Mouse (Mus musculus) gastrocnemius, postnatal 36 days (tissue): Measurements from ENCODE around the gene Cops7a. TPM values are rescaled to one million over a fixed set of nuclear protein-coding genes. Genes with fewer than 3 reads are reported as not detected.

Experiments
- DNase-seq, 2 experiments: peaks; one replicate each; pipeline ENCODE4 v3.0.0; 2022
- intact Hi-C: fragments of 180-260 bp; cut with DNase I; formaldehyde crosslinking; loops from one replicate; pipeline ENCODE4 v1.15.1; 2025
- total RNA-seq, 2 experiments: library from RNA; stranded (reverse); gene quantifications; 2 replicates each; pipeline ENCODE4 v1.2.3; 2021

Gene Cops7a
- total RNA-seq, 2 experiments from 2014 or later: 98.3 to 107 TPM

DNA sequence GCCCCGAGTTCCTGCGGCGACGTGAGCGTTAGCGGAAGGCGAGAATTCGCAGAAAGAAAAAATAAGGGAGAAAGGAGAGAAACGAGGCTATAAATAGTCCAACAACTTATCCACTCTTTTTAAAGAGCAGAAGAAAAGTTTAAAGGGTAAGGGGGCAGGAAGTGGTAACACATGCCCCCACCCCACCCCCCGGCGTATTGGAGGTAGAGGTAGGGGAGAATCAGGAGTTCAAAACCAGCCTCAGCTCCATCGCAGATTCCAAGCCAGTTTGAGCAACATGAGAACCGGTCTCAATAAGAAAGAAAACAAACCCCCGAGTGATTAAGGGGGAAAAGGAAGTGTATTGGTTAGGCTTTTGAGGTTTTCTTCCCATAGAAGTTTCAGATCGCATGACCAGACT is 409 bp upstream of the Cops7a start:
- intact Hi-C loops: loop anchor here (2.0 kb wide), 1 partner anchor 63 kb away; no protein-coding TSS in a partner anchor

DNA sequence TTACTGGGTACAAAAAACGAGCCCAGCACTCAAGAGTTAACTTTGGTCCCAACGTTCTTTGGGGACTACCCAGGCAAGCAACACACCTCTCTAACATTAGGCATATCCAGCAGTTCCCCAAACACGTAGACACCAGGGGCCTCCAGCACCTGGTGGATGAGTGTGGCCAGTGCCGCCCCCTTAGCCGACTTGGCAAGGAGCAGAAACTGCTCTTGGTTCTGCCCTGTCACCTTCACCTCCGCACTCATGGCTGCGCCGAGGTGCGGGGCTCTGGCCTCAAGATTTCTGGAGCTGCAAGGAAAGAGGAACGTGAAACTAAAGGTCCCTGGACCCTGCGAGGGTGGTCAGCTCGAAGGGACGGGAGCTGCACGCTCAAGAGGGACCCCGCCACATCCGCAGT is 700 bp downstream of the Cops7a start:
- no peak for DNase-seq
- intact Hi-C loops: loop anchor here (2.0 kb wide), 1 partner anchor 62 kb away; no protein-coding TSS in a partner anchor

More for the DNA sequence above, 409 bp upstream of the Cops7a start:
- no peak for DNase-seq

DNA sequence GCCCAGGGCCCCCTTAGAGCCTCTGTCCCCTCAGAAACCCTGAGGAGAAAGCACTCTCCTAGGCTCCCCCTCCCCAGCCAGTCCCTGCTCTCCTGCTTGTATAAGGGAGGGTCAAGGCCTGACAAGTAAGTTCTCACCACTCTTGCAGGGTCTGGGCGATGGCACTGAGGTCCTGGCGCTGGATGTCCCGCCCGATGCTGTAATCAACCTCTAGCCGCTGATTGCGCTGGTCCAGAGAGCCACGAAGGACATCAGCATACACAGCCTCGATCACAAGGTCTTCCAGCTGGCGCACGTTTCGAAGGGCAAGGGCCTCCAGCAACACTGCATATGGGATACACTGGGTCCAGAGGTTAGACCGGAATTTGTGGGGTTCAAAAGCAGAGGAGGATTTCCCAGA is 4.3 kb downstream of the Cops7a start:
- intact Hi-C loops: no loop called here
- DNase-seq: no peak

DNA sequence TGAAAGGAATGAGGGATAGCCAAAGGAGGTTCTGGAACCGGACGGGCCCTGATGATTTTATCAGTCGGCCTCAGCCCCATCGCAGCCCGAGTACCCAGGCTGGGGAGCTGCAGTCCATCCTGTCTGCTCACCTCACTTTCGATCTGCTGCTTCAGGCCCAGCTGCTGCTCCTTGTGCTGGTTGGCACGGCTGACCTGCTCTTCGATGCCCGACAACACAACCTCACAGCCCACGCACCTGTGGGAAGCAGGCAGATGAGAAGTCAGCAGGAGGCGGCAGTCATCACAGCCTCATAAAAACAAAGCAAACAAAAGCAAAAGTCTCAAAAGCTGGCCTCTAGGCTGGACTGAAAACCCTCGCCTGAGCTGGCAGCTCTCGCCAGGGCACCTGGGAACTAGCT is 5.4 kb downstream of the Cops7a start:
- intact Hi-C loops: loop anchor here (2.0 kb wide), 1 partner anchor 15 kb away; no protein-coding TSS in a partner anchor
- no peak for DNase-seq

DNA sequence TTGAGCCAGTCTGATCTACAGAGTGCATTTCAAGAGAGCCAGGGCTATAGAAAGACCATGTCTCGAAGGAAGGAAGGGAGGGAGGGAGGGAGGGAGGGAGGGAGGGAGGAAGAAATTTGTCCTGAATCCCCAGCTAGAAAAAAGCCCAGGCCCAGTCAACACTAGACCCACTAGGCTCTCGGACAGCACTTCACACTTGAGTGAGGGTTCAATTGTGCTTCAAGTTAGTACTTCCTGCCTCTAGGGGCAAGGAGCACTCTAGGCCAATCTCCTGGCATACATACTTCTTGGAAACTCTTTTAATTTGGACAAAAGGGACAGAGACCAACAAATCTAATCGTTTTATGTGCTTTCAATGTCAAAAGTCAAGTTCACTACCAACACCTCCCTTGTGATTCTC is 7.2 kb downstream of the Cops7a start:
- no peak for DNase-seq
- intact Hi-C loops: loop anchor here (2.0 kb wide), 1 partner anchor 13 kb away; no protein-coding TSS in a partner anchor

DNA sequence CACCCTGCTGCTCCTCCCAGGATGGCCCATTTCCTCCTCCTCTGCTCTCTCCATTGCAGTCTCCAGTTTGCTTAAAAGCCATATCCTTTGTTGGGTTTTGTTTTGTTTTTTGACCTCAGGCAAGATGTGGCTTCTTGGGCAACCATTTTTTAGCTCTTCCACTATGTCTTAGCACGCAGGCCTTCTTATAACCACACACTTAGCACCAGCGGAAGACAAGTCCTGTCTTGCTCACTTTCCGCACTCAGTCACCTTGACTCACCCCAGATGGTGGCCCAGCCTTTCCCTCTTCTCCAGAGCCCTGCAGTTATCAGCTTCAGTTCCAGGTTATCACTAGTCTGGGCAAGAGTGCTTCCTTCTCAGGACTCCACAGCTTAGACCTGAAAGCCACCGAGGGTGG is 10.1 kb downstream of the Cops7a start:
- intact Hi-C loops: no loop called here
- DNase-seq: no peak

DNA sequence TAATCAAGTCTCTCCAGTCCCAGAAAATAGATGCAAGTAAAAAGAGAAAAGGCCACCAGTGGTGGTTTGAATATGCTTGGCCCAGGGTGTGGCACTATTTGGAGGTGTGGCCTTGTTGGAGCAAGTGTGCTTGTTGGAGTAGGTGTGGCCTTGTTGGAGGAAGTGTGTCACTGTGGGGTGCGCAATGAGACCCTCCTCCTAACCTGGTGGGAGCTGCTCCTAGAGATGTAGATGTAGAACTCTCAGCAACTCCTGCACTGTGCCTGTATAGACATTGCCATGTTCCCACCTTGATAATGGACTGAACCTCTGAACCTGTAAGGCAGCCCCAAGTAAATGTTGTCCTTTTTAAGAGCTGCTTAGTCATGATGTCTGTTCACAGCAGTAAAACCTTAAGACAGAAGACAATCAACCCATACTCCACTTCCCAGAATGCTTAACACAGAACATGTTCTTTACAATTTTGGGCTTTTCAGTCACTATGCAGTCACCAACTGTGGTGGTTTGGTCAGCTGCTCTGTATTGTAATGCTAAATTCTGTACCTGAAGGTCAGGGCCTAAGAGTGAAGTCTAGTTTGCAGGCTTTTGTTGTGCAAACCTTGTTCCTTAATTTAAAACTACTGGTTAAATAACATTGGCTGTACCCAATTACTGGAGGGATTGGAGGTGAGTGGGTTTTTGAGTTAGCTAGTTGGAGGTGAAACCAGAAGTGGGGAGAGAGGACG is 11.2 kb downstream of the Cops7a start:
- intact Hi-C loops: no loop called here
- DNase-seq: no peak

DNA sequence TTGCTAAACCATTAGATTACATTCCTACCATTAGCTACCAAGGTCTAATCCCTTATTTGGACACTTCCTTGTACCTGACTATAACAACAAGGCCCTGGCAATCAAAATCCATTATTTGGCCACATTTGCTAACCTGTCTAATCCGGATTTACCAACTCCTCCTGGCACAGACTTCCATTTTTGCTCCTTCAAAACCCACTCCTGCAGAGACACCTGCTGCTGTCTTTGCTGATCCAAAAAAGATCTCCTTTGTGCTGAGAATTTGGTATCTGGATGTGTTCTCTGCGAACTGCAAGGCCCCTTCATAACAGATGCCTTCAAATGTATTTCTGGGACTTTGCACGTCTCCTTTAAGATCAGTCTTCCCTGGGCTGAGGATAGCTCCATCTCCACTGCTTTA is 21.8 kb downstream of the Cops7a start:
- intact Hi-C loops: no loop called here
- DNase-seq: no peak

DNA sequence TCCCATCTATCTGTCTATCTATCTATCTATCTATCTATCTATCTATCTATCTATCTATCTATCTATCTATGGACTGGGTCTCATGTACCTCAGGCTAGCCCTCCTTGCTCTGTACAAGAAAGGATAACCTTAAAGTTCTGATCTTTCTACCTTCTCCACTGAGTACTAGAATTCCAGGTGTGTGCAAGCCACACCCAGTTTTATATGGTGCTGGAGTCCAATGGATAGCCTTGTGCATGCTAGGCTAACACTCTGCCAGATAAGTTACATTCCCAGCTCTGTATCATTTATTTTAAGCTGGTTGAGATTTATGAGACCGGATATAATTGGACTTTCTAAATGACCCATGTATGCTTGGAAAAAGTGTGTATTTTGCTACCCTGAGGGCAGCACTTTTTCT is 23.7 kb downstream of the Cops7a start:
- no peak for DNase-seq
- intact Hi-C loops: no loop called here

DNA sequence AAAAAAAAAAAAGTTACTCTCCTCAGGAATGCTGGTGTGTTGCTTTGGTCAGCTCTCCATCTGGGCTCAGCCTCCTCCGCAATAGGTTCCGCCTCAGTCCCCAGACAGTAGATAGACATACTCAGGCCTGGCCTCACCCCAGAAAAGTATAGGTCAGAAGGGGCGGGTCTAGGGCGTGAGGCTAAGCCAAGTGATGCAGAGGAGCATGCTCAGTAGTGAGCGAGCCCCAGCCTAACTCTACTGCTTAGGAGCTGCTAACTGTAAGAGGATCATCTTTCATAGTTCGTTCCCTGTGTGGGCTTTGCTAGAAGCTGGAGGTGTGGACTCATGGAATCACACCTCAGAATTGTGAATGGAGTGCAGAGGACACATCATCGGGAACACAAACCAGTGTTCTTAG is 26.8 kb downstream of the Cops7a start:
- DNase-seq: no peak
- intact Hi-C loops: no loop called here

DNA sequence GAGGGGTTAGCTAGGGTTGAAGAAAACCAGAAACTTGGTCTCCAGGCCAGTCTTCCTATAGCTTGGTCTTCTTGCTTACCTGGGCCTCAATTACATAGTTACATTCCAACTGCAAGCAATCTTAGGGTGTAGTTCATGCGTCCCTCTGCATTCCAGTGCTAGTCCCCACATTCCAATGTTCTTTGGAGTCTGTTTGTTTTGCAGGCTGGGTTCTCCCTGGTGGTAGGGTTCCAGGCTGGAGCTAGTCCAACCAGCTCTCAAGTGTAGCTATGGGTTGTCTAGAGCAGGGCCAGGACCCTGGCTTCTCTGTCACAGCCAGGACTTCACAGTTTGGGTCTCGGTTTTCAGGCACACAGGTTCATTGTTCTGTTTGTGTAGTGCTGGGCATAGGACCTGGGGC is 27.8 kb downstream of the Cops7a start:
- no peak for DNase-seq
- intact Hi-C loops: no loop called here

DNA sequence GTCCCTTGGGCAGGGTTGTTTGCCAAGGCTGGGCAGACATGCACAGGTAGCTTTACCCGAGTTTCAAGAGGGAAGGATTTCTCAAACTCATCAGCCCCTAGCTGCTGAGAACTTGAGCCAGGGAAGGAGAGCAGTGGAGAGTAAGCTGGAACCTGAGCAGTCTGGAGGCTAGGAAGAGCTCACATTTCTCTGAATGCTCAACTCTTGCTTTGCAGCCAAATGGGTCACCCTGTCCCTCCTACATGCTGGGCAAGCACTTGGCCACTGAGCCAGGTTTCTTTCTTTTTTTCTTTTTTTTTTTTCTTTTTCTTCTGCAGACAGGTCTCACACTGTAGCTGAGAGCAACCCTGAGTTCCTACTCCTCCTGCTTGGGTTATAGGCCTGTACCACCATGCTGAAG is 28.7 kb downstream of the Cops7a start:
- intact Hi-C loops: no loop called here

DNA sequence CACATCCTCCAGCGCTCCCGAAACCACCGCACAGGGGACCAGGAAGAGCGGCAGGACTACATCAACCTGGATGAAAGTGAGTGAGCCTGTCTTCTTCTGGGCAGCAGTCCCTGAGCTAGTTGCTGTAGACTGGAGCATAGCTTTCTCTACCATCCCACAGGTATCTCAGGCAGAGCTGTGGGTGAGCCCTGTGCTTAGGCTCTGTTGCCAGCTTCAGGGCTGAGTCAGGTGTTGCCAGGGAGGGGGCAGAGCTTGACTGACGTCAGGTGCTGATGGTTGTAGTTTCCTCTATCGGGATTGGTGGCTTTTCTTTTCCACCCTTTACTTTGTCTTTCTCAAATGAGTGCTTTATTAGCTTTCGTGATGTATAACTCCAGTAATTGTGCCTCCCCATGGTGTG is 30.7 kb downstream of the Cops7a start:
- no peak for DNase-seq
- intact Hi-C loops: no loop called here

More for the DNA sequence above, 28.7 kb downstream of the Cops7a start:
- no peak for DNase-seq

DNA sequence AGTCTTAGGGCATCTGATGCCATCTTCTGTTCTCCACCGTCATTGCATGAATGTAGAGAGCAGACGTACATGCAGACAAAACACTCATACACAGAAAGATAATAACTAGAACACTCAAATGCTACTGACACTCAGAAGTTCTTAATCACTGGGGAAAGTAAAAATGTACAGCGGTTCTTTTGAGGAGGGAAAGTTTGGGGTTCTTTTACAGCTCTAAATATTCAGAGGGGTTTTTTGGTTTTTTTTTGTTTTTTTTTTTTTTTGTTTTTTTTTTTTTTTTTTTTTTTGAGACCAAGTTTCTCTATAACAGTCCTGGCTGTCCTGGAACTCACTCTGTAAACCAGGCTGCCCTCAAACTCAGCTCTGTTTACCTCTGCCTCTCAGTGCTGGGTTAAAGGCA is 32.2 kb downstream of the Cops7a start:
- intact Hi-C loops: no loop called here
- no peak for DNase-seq

DNA sequence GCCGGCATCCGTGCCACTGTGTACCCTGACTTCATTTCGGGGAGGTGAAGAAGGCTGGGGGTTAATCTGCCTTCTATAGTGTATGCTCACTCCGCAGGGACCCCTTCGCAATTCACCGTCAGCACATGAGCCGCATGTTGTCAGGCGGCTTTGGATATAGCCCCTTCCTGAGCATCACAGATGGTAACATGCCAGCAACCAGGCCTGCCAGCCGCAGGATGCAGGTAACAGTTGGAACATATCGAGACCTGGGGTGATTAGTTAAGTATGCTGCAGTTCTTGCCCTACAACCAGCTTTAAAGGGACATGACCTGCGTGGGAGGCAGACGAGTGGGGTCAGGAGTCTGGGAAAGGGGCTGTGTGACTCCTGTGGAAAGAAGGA is 33.0 kb downstream of the Cops7a start:
- intact Hi-C loops: no loop called here
- DNase-seq: no peak

DNA sequence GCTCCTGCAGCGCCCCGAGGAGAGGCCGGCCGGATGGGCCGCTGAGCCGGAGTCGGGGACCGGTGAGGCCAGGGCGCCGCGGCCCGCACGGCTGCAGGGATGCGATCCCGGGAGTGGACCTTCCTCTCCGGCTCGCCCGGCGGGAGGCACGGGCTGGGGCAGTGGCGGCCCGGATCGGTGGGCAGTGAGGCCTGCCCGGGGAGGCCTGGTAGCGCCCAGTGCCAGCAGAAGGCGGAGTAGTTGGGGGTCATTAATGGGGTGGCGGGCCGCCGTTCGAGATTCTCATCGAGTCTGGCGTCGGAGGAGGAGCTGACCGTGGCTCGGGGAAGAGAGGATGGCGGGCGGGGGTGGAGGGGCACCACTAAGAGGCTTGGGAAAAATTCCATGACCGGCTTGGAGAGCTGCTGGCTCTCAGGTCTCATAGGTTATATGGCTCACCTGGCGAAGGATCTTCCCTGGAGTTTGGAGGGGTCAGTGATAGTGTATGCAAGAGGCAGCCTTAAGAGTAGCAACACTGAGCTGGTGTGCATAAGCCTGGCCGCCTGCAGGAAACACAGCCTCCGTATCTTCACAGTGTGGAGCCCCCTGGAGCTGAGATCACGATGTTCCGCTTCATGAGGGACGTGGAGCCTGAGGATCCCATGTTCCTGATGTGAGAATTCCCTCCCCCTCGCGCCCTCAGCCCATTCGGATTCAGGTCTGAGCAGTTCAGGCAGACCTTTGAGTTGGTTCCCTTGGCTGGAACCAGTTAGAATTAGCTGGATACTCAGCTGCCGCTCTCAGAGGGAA is 33.6 kb downstream of the Cops7a start:
- no peak for DNase-seq
- intact Hi-C loops: no loop called here

DNA sequence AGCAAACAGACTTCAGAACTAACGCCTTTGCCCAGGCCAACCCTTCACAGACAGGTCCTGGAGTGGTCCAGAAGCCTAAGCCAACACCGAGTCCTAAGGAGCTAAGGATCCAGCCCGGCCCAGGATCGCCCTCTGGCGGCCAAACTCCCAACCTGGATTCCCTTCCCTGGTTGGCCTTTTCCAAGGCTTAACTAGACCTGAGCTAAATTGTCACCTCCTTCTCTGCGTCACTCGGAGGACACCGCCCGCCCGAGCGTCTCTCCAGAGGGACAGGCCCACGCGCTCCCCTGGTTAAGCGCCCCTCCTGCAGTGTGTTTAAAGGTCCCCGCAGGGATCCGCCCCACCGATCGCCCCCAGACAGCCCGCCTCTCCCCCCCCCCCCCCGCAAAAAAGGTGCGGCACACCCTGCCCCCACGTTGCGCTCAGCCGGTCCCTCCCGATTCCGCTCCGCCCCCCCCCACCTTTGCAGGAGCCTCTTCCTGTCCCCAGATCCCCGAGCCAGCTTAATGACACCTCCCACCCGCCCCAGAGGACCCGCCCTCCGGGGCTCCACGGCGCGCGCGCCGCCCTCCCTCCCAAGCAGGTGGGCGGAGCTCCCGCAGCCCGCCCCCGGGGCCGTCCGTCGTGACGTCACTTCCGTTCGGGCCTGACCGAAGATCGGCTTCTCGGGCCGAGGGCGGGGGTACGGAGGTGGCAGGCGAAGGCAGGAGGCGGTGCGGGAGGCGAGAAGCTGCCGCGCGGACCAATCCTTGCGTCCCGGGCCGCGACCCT is 34.4 kb downstream of the Cops7a start, which contains the start of gene Mlf2:
Mlf2 (plus strand) TSS at position 633 of the 771 bp plus-strand sequence.
- intact Hi-C loops: loop anchor here (1.0 kb wide), 2 partner anchors 14 to 27 kb away; no protein-coding TSS in a partner anchor
- peak; percentile 99 to 100 for DNase-seq

DNA sequence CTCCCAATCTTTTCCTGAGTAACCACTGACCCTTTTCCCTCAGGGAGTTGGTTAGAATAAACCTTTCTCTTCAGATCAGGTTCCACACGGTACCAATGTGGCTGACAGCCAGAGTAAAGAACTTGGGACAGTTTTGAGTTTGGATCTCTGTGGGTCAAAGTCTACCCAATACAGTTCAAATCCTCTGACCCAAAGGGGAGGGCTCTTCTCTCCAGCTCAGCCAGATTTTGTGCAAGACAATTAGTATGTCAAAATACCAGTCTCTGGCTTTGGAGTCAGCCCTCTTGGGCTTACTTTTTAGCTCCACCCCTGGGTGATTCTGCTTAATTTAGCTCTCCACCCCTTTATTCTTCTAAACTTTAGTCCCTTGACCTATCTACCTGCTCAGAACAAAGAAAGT is 35.1 kb downstream of the Cops7a start:
- intact Hi-C loops: loop anchor here (1.0 kb wide), 2 partner anchors 13 to 26 kb away; no protein-coding TSS in a partner anchor

DNA sequence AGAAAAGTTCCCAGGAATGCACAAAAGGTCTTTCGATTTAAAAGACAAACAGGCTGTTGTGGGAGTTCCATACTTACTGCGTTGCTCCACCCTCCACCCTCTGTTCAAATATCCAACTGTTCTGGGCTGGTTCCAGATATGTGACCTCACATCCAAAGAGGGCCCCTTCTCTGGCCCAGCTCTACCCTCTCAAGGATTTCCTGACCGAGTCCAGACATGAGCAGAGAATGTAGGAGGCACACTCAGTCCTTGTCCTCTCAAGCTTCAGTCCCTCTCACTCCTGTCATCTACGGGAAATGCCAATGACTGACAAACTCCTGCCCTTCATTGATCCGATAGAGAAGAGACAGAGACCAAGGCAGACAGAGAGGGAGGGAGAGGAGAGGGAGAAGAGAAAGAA is 39.4 kb downstream of the Cops7a start:
- no peak for DNase-seq
- intact Hi-C loops: no loop called here

More for the DNA sequence above, 35.1 kb downstream of the Cops7a start:
- no peak for DNase-seq

DNA sequence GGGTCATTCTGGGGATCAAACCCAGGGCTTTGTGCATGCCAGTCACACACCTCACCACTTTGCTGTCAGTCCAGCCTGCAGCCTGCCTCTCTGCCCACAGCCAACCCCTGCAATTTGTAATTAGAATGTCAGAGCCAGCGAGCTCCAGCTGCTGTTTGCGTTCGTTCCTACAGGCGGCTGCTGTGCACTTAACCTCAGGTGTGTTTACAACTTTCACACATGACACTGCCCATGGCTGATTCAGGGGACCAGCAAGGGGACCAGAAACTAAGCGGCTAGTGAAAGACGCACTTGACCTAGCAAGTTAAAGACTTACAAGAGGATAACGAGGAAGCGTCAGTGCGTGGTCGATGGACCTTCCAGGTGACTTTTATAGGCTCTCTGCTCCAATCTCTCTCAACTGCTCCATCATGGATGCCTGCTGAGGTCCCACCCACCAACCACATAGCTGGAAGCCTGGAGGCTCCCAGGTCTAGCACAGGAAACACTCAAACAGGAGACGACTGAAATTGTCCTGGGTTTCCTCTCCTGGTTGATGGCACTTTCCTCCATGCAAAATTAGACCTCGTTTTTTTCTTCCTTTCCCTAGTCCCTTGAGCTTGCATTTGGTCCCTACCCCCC is 40.1 kb downstream of the Cops7a start:
- intact Hi-C loops: no loop called here
- DNase-seq: no peak
